Mouse (Mus musculus): ENCODE results near the gene Car12.
A peak's percentile ranks its signal among the peaks of the same experiment; 100 is the strongest.

Gene Car12

DNA sequence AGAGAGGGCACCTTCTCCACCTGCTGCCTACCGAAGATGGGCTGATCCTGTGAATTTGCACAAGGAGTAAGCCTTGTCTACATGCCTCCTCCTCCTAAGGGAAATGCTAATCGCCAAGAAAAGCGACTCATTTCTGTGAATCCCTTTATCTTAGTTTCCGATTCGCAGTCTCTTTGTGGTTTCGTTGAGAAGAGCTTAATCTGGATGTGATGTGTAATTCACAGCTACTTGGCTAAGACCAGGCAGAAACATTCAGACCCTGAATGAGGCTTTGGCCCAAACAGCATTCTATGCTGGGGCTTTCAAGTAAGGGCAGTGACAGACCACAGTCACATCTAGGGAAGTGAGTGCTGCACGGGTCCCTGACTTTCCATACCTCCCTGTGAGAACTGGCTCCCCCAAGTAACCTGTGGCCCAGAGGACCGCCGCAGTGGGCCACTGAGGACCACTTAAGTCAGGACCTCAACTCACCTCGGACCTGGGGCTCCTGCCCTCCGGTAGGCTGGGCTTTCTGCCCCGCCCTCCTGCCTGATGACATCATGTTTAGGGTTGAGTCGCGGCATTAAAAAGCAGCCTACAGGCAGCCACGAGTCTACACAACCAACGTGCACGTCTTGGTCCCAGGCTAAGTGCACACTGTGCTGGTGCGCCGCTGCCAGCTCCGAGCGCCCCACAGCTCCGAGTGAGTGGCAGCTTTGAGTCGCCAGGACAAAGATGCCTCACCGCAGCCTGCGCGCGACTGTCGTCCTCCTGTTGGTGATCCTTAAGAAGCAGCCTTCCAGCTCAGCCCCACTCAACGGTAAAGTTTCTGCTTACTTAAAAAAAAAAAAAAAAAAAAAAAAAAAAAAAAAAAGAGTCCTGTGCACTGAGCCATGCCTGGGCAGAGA, at the start of gene Car12:
Gene Car12, plus strand, starts transcription at position 552 of the 887 bp plus-strand sequence.
- no peak for DNase-seq (ENCODE audit: low spot score)

- no peak for DNase-seq (ENCODE audit: low spot score)
These were observed 49.7 kb upstream of the Car12 start for GRCm38 (mm10) chr9:66663764-66664163.

GRCm38 (mm10) chr9:66664561-66664960, 48.9 kb upstream of the Car12 start:
- DNase-seq (ENCODE audit: low spot score): no peak

- DNase-seq (ENCODE audit: low spot score): peak; percentile 73
These were observed 47.3 kb upstream of the Car12 start for GRCm38 (mm10) chr9:66666153-66666552.

DNA sequence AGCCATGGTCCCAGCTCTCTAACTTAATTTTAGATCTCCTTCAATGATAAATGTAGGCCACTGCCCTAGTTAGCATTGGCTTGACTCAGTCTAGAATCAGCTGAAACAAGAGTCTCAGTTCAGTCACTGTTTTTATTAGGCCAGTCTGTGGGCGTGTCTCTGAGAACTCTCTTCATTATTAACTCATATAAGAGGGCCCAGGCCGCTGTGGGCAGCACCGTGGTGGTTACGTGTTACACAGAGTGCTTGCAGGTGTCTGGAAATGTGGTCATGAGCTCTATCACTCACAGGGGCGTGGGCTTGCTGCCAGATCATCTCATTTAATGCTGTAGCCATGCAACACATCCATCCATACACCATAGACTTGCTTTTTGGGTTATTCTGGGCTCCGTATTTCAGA, 46.4 kb upstream of the Car12 start:
- no peak for DNase-seq (ENCODE audit: low spot score)

- DNase-seq (ENCODE audit: low spot score): no peak
These were observed 45.6 kb upstream of the Car12 start for GRCm38 (mm10) chr9:66667868-66668267.

- peak; percentile 79 for DNase-seq (ENCODE audit: low spot score)
These were observed 43.9 kb upstream of the Car12 start for GRCm38 (mm10) chr9:66669561-66670078.

GRCm38 (mm10) chr9:66673771-66674170, 39.7 kb upstream of the Car12 start:
- no peak for DNase-seq (ENCODE audit: low spot score)

- DNase-seq (ENCODE audit: low spot score): no peak
These were observed 37.9 kb upstream of the Car12 start for GRCm38 (mm10) chr9:66675566-66675965.

GRCm38 (mm10) chr9:66680102-66680501, 33.4 kb upstream of the Car12 start:
- DNase-seq (ENCODE audit: low spot score): no peak

DNA sequence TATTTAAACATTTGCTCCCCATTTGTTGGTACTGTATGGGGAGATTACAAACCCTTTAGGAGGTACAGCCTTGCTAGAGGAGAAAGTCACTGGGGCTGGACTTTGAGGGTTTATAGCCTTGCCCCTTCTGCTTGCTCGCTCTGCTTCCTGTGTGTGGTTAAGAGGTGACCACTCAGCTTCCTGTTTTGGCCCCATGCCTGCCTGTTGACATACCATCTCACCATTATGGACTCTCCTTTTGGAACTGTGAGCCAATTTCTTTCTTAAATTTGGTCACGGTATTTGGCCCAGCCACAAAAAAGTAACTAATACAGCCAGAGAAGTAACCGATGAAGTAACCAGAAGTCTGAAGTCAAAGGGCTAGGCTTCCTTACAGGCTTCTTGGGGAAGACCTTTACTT, 30.7 kb upstream of the Car12 start:
- DNase-seq (ENCODE audit: low spot score): no peak

DNA sequence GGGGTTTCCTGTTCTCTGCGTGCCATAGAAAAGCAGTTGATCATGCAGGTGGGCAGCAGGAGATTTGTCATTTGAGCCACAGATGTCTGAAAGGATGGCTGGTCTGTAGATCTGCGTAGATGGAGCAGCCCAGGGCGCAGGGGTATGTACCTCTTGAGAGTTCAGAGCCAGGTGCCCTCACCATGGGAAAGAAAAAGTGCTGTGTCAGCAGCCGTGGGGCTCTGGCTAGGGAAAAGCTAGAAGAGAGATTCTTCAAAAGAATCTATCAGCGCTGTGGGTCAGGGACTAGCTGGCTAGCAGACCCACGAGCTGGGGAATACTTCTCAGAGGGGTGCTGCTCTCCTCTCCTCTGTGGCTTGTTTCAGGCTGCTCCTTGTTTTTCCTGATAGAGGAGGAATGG, 27.8 kb upstream of the Car12 start:
- DNase-seq (ENCODE audit: low spot score): no peak

GRCm38 (mm10) chr9:66687713-66688112, 25.8 kb upstream of the Car12 start:
- no peak for DNase-seq (ENCODE audit: low spot score)

- no peak for DNase-seq (ENCODE audit: low spot score)
These were observed 21.7 kb upstream of the Car12 start for GRCm38 (mm10) chr9:66691683-66692305.

DNA sequence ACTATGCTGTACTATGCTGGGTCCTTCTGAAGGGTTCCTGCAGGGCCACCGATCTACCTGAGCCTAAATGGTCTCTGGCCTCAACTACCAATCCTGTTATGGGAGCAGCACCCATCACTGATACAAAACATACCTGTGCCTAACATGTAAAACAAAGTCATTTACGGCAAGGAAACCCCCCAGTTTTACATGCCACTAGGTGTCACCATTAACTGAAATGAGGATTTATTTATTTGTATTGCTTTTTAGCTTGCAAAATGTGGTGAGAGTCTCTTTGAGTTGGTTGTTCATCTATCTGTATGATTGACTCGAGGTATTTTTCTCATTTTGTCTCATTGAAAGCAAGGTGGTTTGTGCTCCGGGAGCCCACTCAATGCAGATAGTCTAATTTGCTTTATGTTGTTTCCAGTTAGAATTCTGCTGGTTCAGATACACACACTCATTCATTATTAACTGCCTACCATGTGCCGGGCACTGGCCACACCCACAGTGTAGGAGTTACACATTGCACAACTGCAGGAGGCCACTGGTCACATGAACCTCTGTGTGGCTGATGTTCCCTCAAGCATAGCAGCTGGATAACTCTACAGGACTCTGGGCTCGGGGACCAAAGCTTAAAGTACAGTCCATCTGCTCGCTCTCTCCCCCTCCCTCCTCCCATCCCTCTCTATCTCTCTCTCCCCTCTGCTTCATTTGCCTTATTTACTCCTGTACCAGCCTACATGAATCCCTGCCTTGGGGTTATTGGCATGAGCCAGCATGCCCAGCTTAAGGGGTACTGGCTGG, 15.9 kb upstream of the Car12 start:
- no peak for DNase-seq (ENCODE audit: low spot score)

DNA sequence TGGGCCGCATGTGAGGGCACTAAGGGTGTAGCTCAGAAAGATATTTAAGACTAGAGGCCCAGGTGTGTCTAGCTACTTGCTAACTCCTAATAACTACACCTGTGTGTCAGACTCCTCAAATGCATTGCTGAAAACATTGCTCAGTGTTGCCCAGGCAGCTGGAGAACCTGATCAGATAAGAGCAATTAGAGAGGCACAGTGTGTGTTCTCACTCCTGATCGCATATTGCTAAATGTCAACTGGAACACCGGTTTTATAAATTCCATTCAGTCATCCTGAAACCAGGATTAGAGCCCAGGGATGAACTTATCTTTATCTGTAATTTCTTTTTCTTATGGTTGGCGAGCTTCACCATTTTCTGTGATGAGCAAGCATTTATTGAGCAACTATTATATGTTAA, 13.7 kb upstream of the Car12 start:
- DNase-seq (ENCODE audit: low spot score): no peak

GRCm38 (mm10) chr9:66703002-66703401, 10.5 kb upstream of the Car12 start:
- DNase-seq (ENCODE audit: low spot score): no peak

GRCm38 (mm10) chr9:66705354-66705753, 8.1 kb upstream of the Car12 start:
- no peak for DNase-seq (ENCODE audit: low spot score)

DNA sequence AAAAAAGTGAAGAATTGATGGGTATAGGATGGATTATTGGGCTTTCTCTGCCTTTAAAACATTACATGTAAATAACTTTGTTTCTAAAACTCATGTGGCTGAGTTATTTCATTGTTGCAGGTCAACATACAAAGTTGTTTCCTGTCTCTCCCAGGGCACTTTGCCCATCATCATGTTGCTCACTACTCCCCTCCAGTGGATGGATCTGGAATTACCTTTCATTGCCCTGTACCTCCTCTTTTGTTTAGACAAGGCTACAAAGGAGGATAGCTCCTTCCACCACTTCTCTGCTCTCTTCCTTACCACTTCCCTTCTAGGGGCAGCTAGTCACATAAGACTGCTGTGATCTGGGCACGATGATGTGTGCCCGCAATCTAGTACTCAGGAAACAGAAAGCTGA, 7.7 kb upstream of the Car12 start:
- DNase-seq (ENCODE audit: low spot score): peak; percentile 65

- DNase-seq (ENCODE audit: low spot score): no peak
These were observed 5.3 kb upstream of the Car12 start for GRCm38 (mm10) chr9:66708054-66708772.

DNA sequence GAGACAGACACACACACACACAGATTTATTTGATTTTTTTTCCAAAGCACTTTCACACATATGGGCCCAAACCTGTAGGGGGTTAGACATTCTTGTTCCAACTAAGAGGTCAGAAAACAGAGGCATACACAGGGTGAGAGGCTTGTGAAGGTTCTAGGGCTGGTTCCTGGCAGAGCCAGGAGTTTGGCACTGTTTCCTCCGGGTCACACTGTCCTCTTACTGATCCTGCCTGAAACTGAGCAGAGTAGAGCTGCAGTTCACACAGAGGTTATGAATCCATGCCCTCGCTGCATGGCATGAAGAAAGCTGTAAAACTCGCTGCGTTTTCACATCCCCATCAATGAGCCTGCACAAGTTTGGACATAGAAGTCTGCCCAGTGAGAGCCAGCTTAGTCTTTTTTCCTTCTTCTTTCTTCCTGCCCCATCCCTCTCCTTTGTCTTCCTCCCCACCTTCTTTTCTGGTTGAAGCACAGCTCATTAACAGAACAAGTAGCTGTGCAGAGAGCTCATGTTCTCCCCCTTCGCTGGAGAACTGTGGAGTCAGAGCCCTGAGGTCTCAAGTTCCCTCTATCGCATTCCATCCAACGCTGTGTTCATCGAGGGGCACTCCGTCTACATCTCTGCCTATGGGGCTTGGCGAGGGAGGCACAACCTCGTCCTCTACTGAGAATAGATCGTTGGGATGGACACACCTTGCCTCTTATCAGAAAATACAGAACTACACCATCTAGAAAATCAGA, 4.5 kb upstream of the Car12 start:
- DNase-seq (ENCODE audit: low spot score): no peak

Measured in testis, postnatal 14 days (tissue).